Mouse (Mus musculus): ENCODE results near the gene Cyp4x1. TPM values are rescaled to one million over a fixed set of nuclear protein-coding genes. Genes with fewer than 3 reads are reported as not detected.

Gene Cyp4x1
- polyA plus RNA-seq, 2 experiments = 0.06 to 0.08 TPM

- H3K27me3 ChIP-seq (ENCODE audit: control insufficient read depth, insufficient read depth, low read length) = no peaks in the 10 kb centered on the region
- no peak overlapping the region; the same call in 1 of the 2 replicates for H3K27ac ChIP-seq
- peaks cover 16% of the 10 kb centered on the region for H3K36me3 ChIP-seq (replicated peaks; ENCODE audit: control insufficient read depth, insufficient read depth, low read depth)
- no peak overlapping the region for H3K4me2 ChIP-seq (ENCODE audit: low read depth)
- 19% methylated on average over 3 of the region's 3 CpGs for WGBS (ENCODE audit: insufficient replicate concordance)
- DNase-seq (ENCODE audit: low read depth in 3 of 3, low spot score in 3 of 3) (no peak), ATAC-seq (ENCODE audit: insufficient read depth) (peak; percentile 25; the same call in 1 of the 2 replicates)
- H3K9me3 ChIP-seq (ENCODE audit: control insufficient read depth, low read length) = no peaks in the 10 kb centered on the region
- peaks cover 3 to 23% of the 10 kb centered on the region in 2 experiments; a peak in 3 of 4 replicates for H3K4me1 ChIP-seq (replicated peaks; ENCODE audit: control insufficient read depth in 2 of 2, insufficient read depth in 2 of 2, low read length in 1 of 2)
- no peak overlapping the region for H3K4me3 ChIP-seq (ENCODE audit: insufficient read depth in 1 of 2, low read depth in 2 of 2, low read length in 2 of 2)
- TF ChIP-seq CTCF (IDR thresholded peaks at IDR 0.05; ENCODE audit: low read depth) (no peak), EP300 (IDR thresholded peaks at IDR 0.05; ENCODE audit: low read depth) (no peak)
- H3K9ac ChIP-seq (replicated peaks) = no peak overlapping the region
These were observed 58.7 kb downstream of the Cyp4x1 start for GRCm38 (mm10) chr4:115075204-115075915.

- Histone ChIP-seq H3K4me3 (ENCODE audit: insufficient read depth in 1 of 2, low read depth in 2 of 2, low read length in 2 of 2) (no peak overlapping the region), H3K27me3 (ENCODE audit: control insufficient read depth, insufficient read depth, low read length) (no peaks in the 10 kb centered on the region), H3K36me3 (replicated peaks; ENCODE audit: control insufficient read depth, insufficient read depth, low read depth) (peaks cover 21% of the 10 kb centered on the region), H3K9ac (replicated peaks) (no peak overlapping the region), H3K4me1 (replicated peaks; ENCODE audit: control insufficient read depth in 2 of 2, insufficient read depth in 2 of 2, low read length in 1 of 2) (peaks cover 3 to 23% of the 10 kb centered on the region in 2 experiments; a peak in 3 of 4 replicates), H3K27ac (no peak overlapping the region), H3K9me3 (ENCODE audit: control insufficient read depth, low read length) (no peaks in the 10 kb centered on the region), H3K4me2 (ENCODE audit: low read depth) (no peak overlapping the region)
- TF ChIP-seq CTCF (IDR thresholded peaks at IDR 0.05; ENCODE audit: low read depth) (no peak), EP300 (IDR thresholded peaks at IDR 0.05; ENCODE audit: low read depth) (no peak)
- WGBS (ENCODE audit: insufficient replicate concordance) = 67% methylated on average over 1 of the region's 1 CpGs
- DNase-seq (ENCODE audit: low read depth in 3 of 3, low spot score in 3 of 3) (no peak), ATAC-seq (ENCODE audit: insufficient read depth) (no peak)
These were observed 59.3 kb downstream of the Cyp4x1 start for GRCm38 (mm10) chr4:115074789-115075188.

- no peak overlapping the region for H3K4me2 ChIP-seq (ENCODE audit: low read depth)
- peak; percentile 29; the same call in 1 of the 2 replicates for TF ChIP-seq CTCF (IDR thresholded peaks at IDR 0.05; ENCODE audit: low read depth)
- TF ChIP-seq EP300 (IDR thresholded peaks at IDR 0.05; ENCODE audit: low read depth) = no peak
- H3K27me3 ChIP-seq (ENCODE audit: control insufficient read depth, insufficient read depth, low read length) = no peaks in the 10 kb centered on the region
- H3K4me1 ChIP-seq (replicated peaks; ENCODE audit: control insufficient read depth in 2 of 2, insufficient read depth in 2 of 2, low read length in 1 of 2) = peaks cover 3 to 23% of the 10 kb centered on the region in 2 experiments; a peak in 3 of 4 replicates
- peak overlapping the region; percentile 5; the same call in 1 of the 2 replicates for H3K27ac ChIP-seq
- no peak overlapping the region for H3K9ac ChIP-seq (replicated peaks)
- peaks cover 52% of the 10 kb centered on the region for H3K36me3 ChIP-seq (replicated peaks; ENCODE audit: control insufficient read depth, insufficient read depth, low read depth)
- H3K4me3 ChIP-seq (ENCODE audit: insufficient read depth in 1 of 2, low read depth in 2 of 2, low read length in 2 of 2) = no peak overlapping the region
- ATAC-seq (ENCODE audit: insufficient read depth) (peak; percentile 27), DNase-seq (ENCODE audit: low read depth in 3 of 3, low spot score in 3 of 3) (no peak)
- 8% methylated on average over 1 of the region's 1 CpGs for WGBS (ENCODE audit: insufficient replicate concordance)
- H3K9me3 ChIP-seq (ENCODE audit: control insufficient read depth, low read length) = no peaks in the 10 kb centered on the region
These were observed 62.4 kb downstream of the Cyp4x1 start for GRCm38 (mm10) chr4:115071668-115072067.

- H3K9ac ChIP-seq (replicated peaks) = peak overlapping the region; percentile 100
- H3K9me3 ChIP-seq (ENCODE audit: control insufficient read depth, low read length) = no peaks in the 10 kb centered on the region
- peaks cover 79% of the 10 kb centered on the region for H3K36me3 ChIP-seq (replicated peaks; ENCODE audit: control insufficient read depth, insufficient read depth, low read depth)
- peaks cover 16% of the 10 kb centered on the region for H3K27me3 ChIP-seq (ENCODE audit: control insufficient read depth, insufficient read depth, low read length)
- TF ChIP-seq EP300 (IDR thresholded peaks at IDR 0.05; ENCODE audit: low read depth) (no peak), CTCF (IDR thresholded peaks at IDR 0.05; ENCODE audit: low read depth) (no peak)
- DNase-seq (ENCODE audit: low read depth in 3 of 3, low spot score in 3 of 3) = no peak
- WGBS (ENCODE audit: insufficient replicate concordance) = 4% methylated on average over 31 of the region's 31 CpGs
- H3K4me2 ChIP-seq (ENCODE audit: low read depth) = peak overlapping the region; percentile 100
- ATAC-seq (ENCODE audit: insufficient read depth) = no peak
- peak overlapping the region; percentile 73 for H3K27ac ChIP-seq
- peak overlapping the region; percentile 73 to 98 for H3K4me3 ChIP-seq (ENCODE audit: insufficient read depth in 1 of 2, low read depth in 2 of 2, low read length in 2 of 2)
- peaks cover 6 to 11% of the 10 kb centered on the region in 2 experiments; a peak in 3 of 4 replicates for H3K4me1 ChIP-seq (replicated peaks; ENCODE audit: control insufficient read depth in 2 of 2, insufficient read depth in 2 of 2, low read length in 1 of 2)
These were observed 70.4 kb downstream of the Cyp4x1 start for GRCm38 (mm10) chr4:115063518-115064239.
